Mouse (Mus musculus) spleen, postnatal 10 days (tissue): ENCODE measurements around the gene Prdm11.

ENCODE experiments used
- DNase-seq, 2 experiments: peaks; one replicate each; pipeline ENCODE4 v3.0.0; 2021 to 2022; ENCODE audit warnings: low spot score in 2 of 2

Prdm11 gene

GRCm38 (mm10) chr2:92931061-92931460 lies 114.9 kb downstream of the Prdm11 start:
- no peak for DNase-seq

GRCm38 (mm10) chr2:92929696-92930095 lies 116.3 kb downstream of the Prdm11 start:
- no peak for DNase-seq

GRCm38 (mm10) chr2:92924677-92925259 lies 121.2 kb downstream of the Prdm11 start:
- DNase-seq: no peak

- DNase-seq: no peak
Observed at GRCm38 (mm10) chr2:92920709-92921108, 125.3 kb downstream of the Prdm11 start.

GRCm38 (mm10) chr2:92917405-92918142 lies 128.4 kb downstream of the Prdm11 start:
- no peak for DNase-seq

GRCm38 (mm10) chr2:92915659-92916631 lies 130.0 kb downstream of the Prdm11 start:
- DNase-seq: no peak
